Mouse (Mus musculus) heart, adult 18-20 months (tissue): ENCODE measurements around the gene Gstm4. TPM values are rescaled to one million over a fixed set of nuclear protein-coding genes. Genes with fewer than 3 reads are reported as not detected.
"Not testable (repeated sequence)": the region's sequence is repeated elsewhere in the genome, so short reads cannot be mapped to it uniquely, and the experiment has no call there.

Experiments used
- DNase-seq, 2 experiments: peaks; one replicate each; pipeline ENCODE4 v3.0.0; 2021 to 2022; ENCODE audit warnings: mixed read lengths in 1 of 2
- total RNA-seq, 2 experiments: library from RNA; stranded (reverse); gene quantifications; 2 replicates each; pipeline ENCODE4 v1.2.3; 2021

The Gstm4 gene
- total RNA-seq, 2 experiments from 2014 or later: 12.8 to 15.6 TPM

GRCm38 (mm10) chr3:108070295-108071293 is 25.9 kb upstream of the Gstm4 start:
- peak; percentile 60 to 84 for DNase-seq

- peak; percentile 60 to 63 for DNase-seq
Measured at GRCm38 (mm10) chr3:108069231-108069870, 24.7 kb upstream of the Gstm4 start.

GRCm38 (mm10) chr3:108068826-108069225 is 24.1 kb upstream of the Gstm4 start:
- DNase-seq: no peak

- no peak for DNase-seq
Measured at GRCm38 (mm10) chr3:108067370-108067934, 22.8 kb upstream of the Gstm4 start.

- DNase-seq: no peak
Measured at GRCm38 (mm10) chr3:108065551-108065950, 20.9 kb upstream of the Gstm4 start.

GRCm38 (mm10) chr3:108064672-108065071 is 20.0 kb upstream of the Gstm4 start:
- DNase-seq: no peak

- no peak for DNase-seq
Measured at GRCm38 (mm10) chr3:108062648-108063047, 18.0 kb upstream of the Gstm4 start.

GRCm38 (mm10) chr3:108061420-108061819 is 16.7 kb upstream of the Gstm4 start:
- peak; percentile 60 to 83 for DNase-seq

- no peak for DNase-seq
Measured at GRCm38 (mm10) chr3:108050493-108050892, 5.8 kb upstream of the Gstm4 start.

- no peak for DNase-seq
Measured at GRCm38 (mm10) chr3:108048306-108048705, 3.6 kb upstream of the Gstm4 start.

- no peak for DNase-seq
Measured at GRCm38 (mm10) chr3:108046944-108047655, 2.4 kb upstream of the Gstm4 start.

- peak; percentile 57 to 67 for DNase-seq
Measured at GRCm38 (mm10) chr3:108033156-108033555, 11.5 kb downstream of the Gstm4 start.

- no peak for DNase-seq
Measured at GRCm38 (mm10) chr3:108032113-108032512, 12.6 kb downstream of the Gstm4 start.

- no peak for DNase-seq
Measured at GRCm38 (mm10) chr3:108028641-108029365, 15.9 kb downstream of the Gstm4 start.

GRCm38 (mm10) chr3:108026597-108026996 is 18.1 kb downstream of the Gstm4 start:
- DNase-seq: no peak

GRCm38 (mm10) chr3:108026049-108026448 is 18.6 kb downstream of the Gstm4 start:
- no peak for DNase-seq

GRCm38 (mm10) chr3:108025318-108025717 is 19.4 kb downstream of the Gstm4 start:
- DNase-seq: no peak

GRCm38 (mm10) chr3:108022650-108023049 is 22.0 kb downstream of the Gstm4 start:
- peak; percentile 71 to 79 for DNase-seq

GRCm38 (mm10) chr3:108020351-108021022 is 24.2 kb downstream of the Gstm4 start:
- not testable (repeated sequence) for DNase-seq

- DNase-seq: peak in 1 of 2 experiments; percentile 66
Measured at GRCm38 (mm10) chr3:108019226-108019625, 25.5 kb downstream of the Gstm4 start.
